ENCODE assay signal across 19 mouse cellular contexts in the genomic region with DNA sequence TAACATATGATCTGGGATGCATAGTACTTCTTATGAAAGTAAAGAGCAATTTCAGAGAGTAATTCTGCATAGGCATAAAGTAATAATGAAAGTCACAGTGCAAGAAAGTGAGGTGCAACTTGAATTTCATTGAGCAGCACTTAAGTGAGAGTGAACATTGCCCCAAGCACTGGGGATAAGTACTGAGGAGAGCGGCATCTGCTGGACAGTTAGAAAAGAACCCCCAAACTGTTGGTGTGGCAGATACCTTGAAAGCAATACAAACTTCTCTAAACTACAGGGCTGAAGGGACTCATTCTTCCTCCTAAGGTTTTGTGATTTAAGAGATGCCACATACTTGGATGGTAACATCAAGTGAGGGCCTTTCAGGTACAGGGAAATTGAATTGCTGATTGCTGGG. TPM values are rescaled to one million over a fixed set of nuclear protein-coding genes. Genes with fewer than 3 reads are reported as not detected.
DNase-seq lines count a peak whose midpoint lies in the region; ATAC-seq and TF ChIP-seq lines count a peak whose summit lies in the region.
"Had no signal": no experiment of that assay in that cellular context is flagged by ENCODE, and none has a peak within 500 bp of the region (broad histone marks: within the 10 kb centered on the region; RNA-seq: fewer than 3 reads in every experiment).

No protein-coding gene starts in this region.

- no peak for ATAC-seq in intestine, postnatal 0 days
- ATAC-seq in intestine, embryonic 16.5 days: no peak
- ATAC-seq in midbrain, embryonic 14.5 days (ENCODE audit: low FRiP score, low TSS enrichment): no peak
- no peak for ATAC-seq in midbrain, embryonic 11.5 days (ENCODE audit: low FRiP score)
- ATAC-seq: activated CD4-positive, CD25-positive, alpha-beta regulatory T cell, adult 4 months had no signal

- no peak overlapping the region for H3K9ac ChIP-seq in intestine, postnatal 0 days (ENCODE audit: low read depth, low read length)
- H3K9ac ChIP-seq in intestine, embryonic 16.5 days (ENCODE audit: low read depth, low read length): no peak overlapping the region
- H3K9ac ChIP-seq in midbrain, embryonic 14.5 days (replicated peaks; ENCODE audit: low read length): no peak overlapping the region
- no peak overlapping the region for H3K9ac ChIP-seq in midbrain, embryonic 11.5 days (ENCODE audit: low read length)

- no peaks in the 10 kb centered on the region for H3K9me3 ChIP-seq in intestine, postnatal 0 days (ENCODE audit: control insufficient read depth)
- no peaks in the 10 kb centered on the region for H3K9me3 ChIP-seq in intestine, embryonic 16.5 days (ENCODE audit: control insufficient read depth, low read length)
- no peaks in the 10 kb centered on the region for H3K9me3 ChIP-seq in midbrain, embryonic 14.5 days (ENCODE audit: control insufficient read depth, low read length)
- no peaks in the 10 kb centered on the region for H3K9me3 ChIP-seq in midbrain, embryonic 11.5 days (ENCODE audit: control insufficient read depth, low read length)
- H3K9me3 ChIP-seq: G1E; limb, embryonic 10.5 days; megakaryocyte, embryonic 14.5 days had no signal

- H3K27ac ChIP-seq in intestine, postnatal 0 days (ENCODE audit: low read depth, low read length): no peak overlapping the region
- no peak overlapping the region for H3K27ac ChIP-seq in intestine, embryonic 16.5 days (ENCODE audit: low read length)
- H3K27ac ChIP-seq in midbrain, embryonic 14.5 days (replicated peaks; ENCODE audit: low read depth, low read length): no peak overlapping the region
- no peak overlapping the region for H3K27ac ChIP-seq in midbrain, embryonic 11.5 days (ENCODE audit: low read depth, low read length)
- H3K27ac ChIP-seq: limb, embryonic 10.5 days had no signal

- no peaks in the 10 kb centered on the region for H3K4me1 ChIP-seq in intestine, postnatal 0 days (replicated peaks; ENCODE audit: control insufficient read depth, insufficient read depth, low read length)
- H3K4me1 ChIP-seq in intestine, embryonic 16.5 days (ENCODE audit: control insufficient read depth, insufficient read depth, low read length): no peaks in the 10 kb centered on the region
- no peaks in the 10 kb centered on the region for H3K4me1 ChIP-seq in midbrain, embryonic 14.5 days (ENCODE audit: control insufficient read depth, insufficient read depth, low read length)
- H3K4me1 ChIP-seq in midbrain, embryonic 11.5 days (ENCODE audit: control insufficient read depth, insufficient read depth, low read length): no peaks in the 10 kb centered on the region
- H3K4me1 ChIP-seq: limb, embryonic 10.5 days; megakaryocyte, embryonic 14.5 days had no signal

- no peak overlapping the region for H3K4me2 ChIP-seq in intestine, postnatal 0 days (replicated peaks; ENCODE audit: low read depth)
- H3K4me2 ChIP-seq in intestine, embryonic 16.5 days (ENCODE audit: low read depth, low read length): no peak overlapping the region
- no peak overlapping the region for H3K4me2 ChIP-seq in midbrain, embryonic 14.5 days (ENCODE audit: low read length)
- no peak overlapping the region for H3K4me2 ChIP-seq in midbrain, embryonic 11.5 days

- 48% methylated on average over 1 of the region's 1 CpGs for WGBS in intestine, postnatal 0 days
- WGBS in intestine, embryonic 16.5 days: 50% methylated on average over 1 of the region's 1 CpGs
- 43% methylated on average over 1 of the region's 1 CpGs for WGBS in midbrain, embryonic 14.5 days
- 48% methylated on average over 1 of the region's 1 CpGs for WGBS in midbrain, embryonic 11.5 days

- DNase-seq in adrenal gland, postnatal 10 days: peak; percentile 3
- DNase-seq in adrenal gland, adult 8-10 months: no peak
- peak; percentile 40 for DNase-seq in midbrain, embryonic 14.5 days
- no peak for DNase-seq in midbrain, embryonic 11.5 days (ENCODE audit: low spot score, missing footprints)
- DNase-seq in urinary bladder, adult 2 months (ENCODE audit: low spot score): no peak
- DNase-seq in frontal cortex, postnatal 10 days (ENCODE audit: low spot score in 2 of 2): no peak
- DNase-seq: cerebellum, postnatal 25 days; heart, adult 18-20 months; heart, postnatal 4 days; kidney, adult 18-20 months; layer of hippocampus, adult 9-11 months; lung, adult 18-20 months had no signal

- no peaks in the 10 kb centered on the region for H3K27me3 ChIP-seq in intestine, postnatal 0 days (replicated peaks; ENCODE audit: control insufficient read depth, insufficient read depth, low read length)
- no peaks in the 10 kb centered on the region for H3K27me3 ChIP-seq in intestine, embryonic 16.5 days (replicated peaks; ENCODE audit: control insufficient read depth, insufficient read depth, low read length)
- no peaks in the 10 kb centered on the region for H3K27me3 ChIP-seq in midbrain, embryonic 14.5 days (ENCODE audit: control insufficient read depth, insufficient read depth, low read length)
- H3K27me3 ChIP-seq in midbrain, embryonic 11.5 days (ENCODE audit: control insufficient read depth, insufficient read depth, low read length): no peaks in the 10 kb centered on the region

- no peak overlapping the region for H3K4me3 ChIP-seq in intestine, postnatal 0 days (ENCODE audit: low read depth, low read length)
- H3K4me3 ChIP-seq in intestine, embryonic 16.5 days (ENCODE audit: low read length): no peak overlapping the region
- no peak overlapping the region for H3K4me3 ChIP-seq in midbrain, embryonic 14.5 days (replicated peaks; ENCODE audit: low read depth, low read length)
- no peak overlapping the region for H3K4me3 ChIP-seq in midbrain, embryonic 11.5 days (ENCODE audit: low read depth, low read length)
- H3K4me3 ChIP-seq: erythroblast, embryonic 14.5 days; limb, embryonic 10.5 days; megakaryocyte, embryonic 14.5 days had no signal

- no peaks in the 10 kb centered on the region for H3K36me3 ChIP-seq in intestine, postnatal 0 days (ENCODE audit: control insufficient read depth, insufficient read depth)
- no peaks in the 10 kb centered on the region for H3K36me3 ChIP-seq in intestine, embryonic 16.5 days (ENCODE audit: control insufficient read depth, insufficient read depth, low read length)
- no peaks in the 10 kb centered on the region for H3K36me3 ChIP-seq in midbrain, embryonic 14.5 days (ENCODE audit: control insufficient read depth, insufficient read depth, low read length)
- no peaks in the 10 kb centered on the region for H3K36me3 ChIP-seq in midbrain, embryonic 11.5 days (ENCODE audit: control insufficient read depth, insufficient read depth, low read length)
- H3K36me3 ChIP-seq: G1E; limb, embryonic 10.5 days had no signal

- peak; percentile 38 for TF ChIP-seq CTCF in intestine, postnatal 0 days (IDR thresholded peaks at IDR 0.05; ENCODE audit: low read depth)

RNA-seq across cellular contexts. Expression of a gene that starts 56.4 kb away (rescaled TPM):
- not detected for total RNA-seq in adrenal gland, postnatal 10 days (2021)
- total RNA-seq in adrenal gland, adult 8-10 months (2022): not detected
- polyA plus RNA-seq in intestine, postnatal 0 days (2015; fragmentation: Nextera tagmentation; extraction: Ambion mirVana): not detected in 2 replicates
- not detected in 2 replicates for polyA plus RNA-seq in intestine, embryonic 16.5 days (2015; fragmentation: Nextera tagmentation; extraction: Ambion mirVana)
- polyA plus RNA-seq in midbrain, embryonic 14.5 days (2014; fragmentation: Nextera tagmentation; extraction: Ambion mirVana): not detected in 2 replicates
- not detected in 2 replicates for polyA plus RNA-seq in midbrain, embryonic 11.5 days (2014; fragmentation: Nextera tagmentation; extraction: Ambion mirVana)
- not detected in 2 replicates for polyA plus RNA-seq in urinary bladder, adult 2 months (2012; rRNA removed)
- total RNA-seq: heart, adult 18-20 months; heart, postnatal 4 days had no signal
- polyA plus RNA-seq: activated CD4-positive, CD25-positive, alpha-beta regulatory T cell, adult 4 months; erythroblast, embryonic 14.5 days; G1E; limb, embryonic 10.5 days had no signal

Comparison
In these comparisons a context has a peak if more than half of its experiments do, and no peak if none do; other contexts are left out.
1. DNase-seq: peak in adrenal gland, postnatal 10 days (single experiment) and midbrain, embryonic 14.5 days (single experiment); none in adrenal gland, adult 8-10 months (single experiment), midbrain, embryonic 11.5 days (single experiment), urinary bladder, adult 2 months (single experiment) and frontal cortex, postnatal 10 days (0 of 2).